Mouse (Mus musculus) liver, adult 2 months (tissue): ENCODE measurements around the gene Pdgfb.

Experiments used
- CTCF ChIP-seq: fragments of 200-500 bp; IDR thresholded peaks from 2 replicates; pipeline ENCODE4 v1.5.1; 2011; ENCODE audit warnings: low read depth, low read length, control low read depth
- POLR2A ChIP-seq: fragments of 200-500 bp; IDR thresholded peaks from 2 replicates; pipeline ENCODE4 v1.6.1; 2011; ENCODE audit warnings: low read length, control low read depth; ENCODE audit not compliant: insufficient read depth; ENCODE audit errors: extremely low read depth

DNA sequence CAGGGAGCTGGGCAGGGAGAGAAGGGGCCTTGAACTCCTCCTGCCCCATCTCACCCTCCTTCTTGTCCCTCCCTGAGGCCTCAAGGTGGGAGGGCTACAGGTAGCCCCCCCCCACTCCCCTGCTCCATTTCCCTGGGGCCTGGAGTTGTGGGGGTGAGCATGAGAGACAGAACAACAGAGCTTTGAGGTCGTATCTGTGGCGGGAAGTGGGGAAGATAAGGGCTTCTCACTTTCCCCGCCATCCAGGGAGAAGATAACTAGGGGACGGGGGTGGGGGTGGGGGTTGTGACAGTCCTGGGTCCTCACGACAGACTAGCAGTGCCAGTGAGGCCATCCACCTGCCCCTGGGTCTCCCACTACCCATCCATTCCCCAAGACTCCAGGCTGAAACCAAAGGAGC is 33.2 kb upstream of the Pdgfb start:
- TF ChIP-seq POLR2A (no peak), CTCF (no peak)
